Mouse (Mus musculus) forebrain, embryonic 12.5 days (tissue): ENCODE data around the gene Gm20604. TPM values are rescaled to one million over a fixed set of nuclear protein-coding genes. Genes with fewer than 3 reads are reported as not detected.

Experiments used
- ATAC-seq: fragments of 200-750 bp; cut with Nextera tagmentation; 2 replicates; pipeline ENCODE4 v1.8.0; 2017; ENCODE audit warnings: moderate TSS enrichment; ENCODE audit not compliant: low FRiP score
- H3K27ac ChIP-seq: fragments of 300-500 bp; sonication (generic); 2 replicates; pipeline ENCODE4 v1.5.1; 2016; ENCODE audit warnings: mild to moderate bottlenecking
- H3K27me3 ChIP-seq: fragments of 300-500 bp; sonication (generic); 2 replicates; pipeline ENCODE4 v1.6.1; 2016; ENCODE audit warnings: mild to moderate bottlenecking
- H3K36me3 ChIP-seq: fragments of 300-500 bp; sonication (generic); replicated peaks from 2 replicates; pipeline ENCODE4 v1.6.1; 2016; ENCODE audit warnings: mild to moderate bottlenecking
- H3K4me1 ChIP-seq: fragments of 300-500 bp; sonication (generic); 2 replicates; pipeline ENCODE4 v1.6.1; 2016
- H3K4me2 ChIP-seq: fragments of 300-500 bp; sonication (generic); 2 replicates; pipeline ENCODE4 v1.6.1; 2016; ENCODE audit warnings: mild to moderate bottlenecking, moderate library complexity
- H3K4me3 ChIP-seq: fragments of 300-500 bp; sonication (generic); replicated peaks from 2 replicates; pipeline ENCODE4 v1.5.1; 2016; ENCODE audit warnings: mild to moderate bottlenecking
- H3K9ac ChIP-seq: fragments of 300-500 bp; sonication (generic); 2 replicates; pipeline ENCODE4 v1.6.1; 2016; ENCODE audit warnings: mild to moderate bottlenecking
- H3K9me3 ChIP-seq: fragments of 300-500 bp; sonication (generic); 2 replicates; pipeline ENCODE4 v1.6.1; 2016
- WGBS: fragments of 180-500 bp; shearing (Covaris S2); methylation state at CpG from one replicate; pipeline ENCODE4 v1.1.7; 2016; 5-methylcytosine and 5-hydroxymethylcytosine counted together
- polyA plus RNA-seq: library from polyadenylated mRNA; unstranded; fragments of >200 nt; fragmentation: Nextera tagmentation; extraction: Ambion mirVana; gene quantifications from 2 replicates; pipeline ENCODE4 v1.2.1, GENCODE M21; 2016

Gene Gm20604
- polyA plus RNA-seq, 1 experiment from 2014 or later, result 32.4 TPM

DNA sequence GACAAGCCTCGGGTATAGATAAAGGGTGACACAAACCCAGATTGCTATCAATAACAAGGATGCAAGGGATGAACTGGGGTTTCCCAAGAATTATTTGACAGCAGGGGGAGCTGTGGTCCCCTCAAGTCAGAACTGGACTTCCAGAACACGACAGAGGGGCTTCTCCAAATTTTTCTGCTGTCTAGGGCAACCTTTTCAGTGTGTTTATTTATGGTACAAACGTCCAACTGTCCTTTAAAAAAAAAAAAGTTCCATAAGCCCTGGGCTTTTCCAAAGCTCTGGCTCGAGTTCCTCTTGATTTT lies 55.4 kb downstream of the Gm20604 start:
- Histone ChIP-seq H3K36me3 (no peaks in the 10 kb centered on the region), H3K9ac (peak overlapping the region; percentile 83), H3K27ac (peak overlapping the region; percentile 71), H3K9me3 (no peaks in the 10 kb centered on the region), H3K4me1 (peaks cover 63% of the 10 kb centered on the region), H3K27me3 (peaks cover 13% of the 10 kb centered on the region; the same call in 1 of the 2 replicates), H3K4me2 (peak overlapping the region; percentile 91), H3K4me3 (peak overlapping the region; percentile 82)
- WGBS, result 5% methylated on average over 4 of the region's 4 CpGs
- no peak for ATAC-seq

DNA sequence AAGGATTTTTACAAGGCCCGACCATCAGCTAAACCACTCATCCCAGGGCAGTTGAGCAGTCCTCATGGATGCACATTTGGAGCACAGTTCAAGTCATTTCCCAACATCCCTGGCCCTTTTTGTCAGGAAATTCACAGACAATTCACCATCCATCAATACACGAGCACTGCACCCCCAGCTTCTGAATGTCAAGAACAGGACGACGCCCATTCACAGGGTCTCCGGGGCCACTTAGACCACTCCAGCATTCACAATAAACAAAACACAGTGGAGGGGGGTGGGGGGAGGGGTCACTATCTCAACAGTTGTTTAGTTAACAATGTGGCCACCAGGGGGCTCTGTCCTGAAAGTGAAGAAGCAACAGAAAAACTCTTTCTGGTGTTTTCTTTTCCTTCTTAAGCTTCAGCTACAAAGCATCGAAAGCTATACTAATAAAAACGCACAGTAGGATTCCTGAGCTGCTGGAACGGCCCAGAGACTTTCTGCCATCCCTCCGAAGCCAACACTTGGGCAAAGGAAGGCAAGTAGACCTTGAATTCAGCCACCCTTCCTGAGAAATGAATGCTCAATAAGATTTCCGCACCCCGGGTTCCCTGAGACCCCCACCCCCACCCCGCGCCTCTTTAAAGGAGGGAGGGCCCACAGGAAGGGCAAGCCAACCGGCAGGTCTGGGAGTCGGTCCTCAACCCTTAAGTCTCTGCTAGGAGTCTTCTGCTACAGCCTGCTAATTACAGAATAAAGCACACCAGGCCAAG lies 55.9 kb downstream of the Gm20604 start:
- H3K4me3 ChIP-seq, result peak overlapping the region; percentile 82
- H3K9ac ChIP-seq, result no peak overlapping the region; the same call in 1 of the 2 replicates
- H3K27ac ChIP-seq, result peak overlapping the region; percentile 71
- H3K27me3 ChIP-seq, result 0 out of 2 replicates have a peak, but pooled peaks cover 9% of the 10 kb centered on the region
- no peaks in the 10 kb centered on the region for H3K9me3 ChIP-seq
- no peaks in the 10 kb centered on the region for H3K36me3 ChIP-seq
- peak overlapping the region; percentile 91 for H3K4me2 ChIP-seq
- ATAC-seq, result no peak
- 4% methylated on average over 15 of the region's 15 CpGs for WGBS
- peaks cover 68% of the 10 kb centered on the region for H3K4me1 ChIP-seq

- H3K27ac ChIP-seq, result no peak overlapping the region
- H3K4me2 ChIP-seq, result 0 out of 2 replicates have a peak overlapping the region, but pooled peaks have one; percentile 91
- no peak overlapping the region for H3K9ac ChIP-seq
- H3K4me1 ChIP-seq, result peaks cover 76% of the 10 kb centered on the region
- no peaks in the 10 kb centered on the region for H3K9me3 ChIP-seq
- no peak overlapping the region for H3K4me3 ChIP-seq
- H3K36me3 ChIP-seq, result no peaks in the 10 kb centered on the region
- 0 out of 2 replicates have a peak, but pooled peaks cover 4% of the 10 kb centered on the region for H3K27me3 ChIP-seq
- 92% methylated on average over 5 of the region's 5 CpGs for WGBS
- no peak for ATAC-seq
Measured at GRCm38 (mm10) chr12:102701691-102702207, 56.7 kb downstream of the Gm20604 start.

DNA sequence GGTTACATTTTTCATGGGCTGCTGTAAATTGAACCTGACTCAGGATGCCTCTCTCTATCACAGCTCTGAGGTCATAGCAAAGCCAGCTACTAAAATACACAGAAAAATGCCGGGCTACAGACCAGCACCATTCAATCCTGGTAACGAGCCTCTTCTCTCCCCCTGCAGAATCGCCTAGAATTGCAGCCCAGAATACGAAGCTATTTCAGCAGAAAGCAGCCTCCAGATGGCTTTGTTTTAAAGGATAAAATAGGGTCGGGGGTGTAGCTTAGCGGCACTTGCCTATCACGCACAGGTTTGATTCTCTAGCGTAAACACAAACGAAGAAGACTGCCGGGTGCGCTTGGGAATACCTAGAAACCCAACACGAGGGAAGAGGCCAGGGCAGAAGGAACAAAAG lies 58.0 kb downstream of the Gm20604 start:
- Histone ChIP-seq H3K36me3 (no peaks in the 10 kb centered on the region), H3K9me3 (no peaks in the 10 kb centered on the region), H3K4me3 (no peak overlapping the region), H3K4me1 (peaks cover 80% of the 10 kb centered on the region), H3K27ac (no peak overlapping the region), H3K27me3 (no peaks in the 10 kb centered on the region), H3K9ac (no peak overlapping the region), H3K4me2 (no peak overlapping the region)
- ATAC-seq, result no peak
- 50% methylated on average over 12 of the region's 12 CpGs for WGBS

DNA sequence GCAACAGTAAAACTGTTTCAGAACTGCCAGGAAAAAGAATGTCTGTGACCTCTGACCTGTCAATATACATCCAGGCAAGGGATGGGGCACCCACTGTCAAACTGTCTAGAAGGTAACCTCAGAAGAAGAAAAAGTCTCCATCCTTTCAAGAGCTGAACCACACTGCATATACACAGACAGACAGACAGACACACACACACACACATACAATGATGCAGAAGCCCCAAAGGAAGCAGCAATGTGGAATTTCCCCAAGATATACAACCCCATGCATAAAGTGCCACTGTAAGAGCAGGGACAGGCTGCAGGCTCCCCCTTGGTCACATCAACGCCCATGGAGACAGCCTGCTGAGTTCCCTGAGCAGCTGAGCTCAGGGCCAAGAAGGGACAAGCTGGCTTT lies 59.3 kb downstream of the Gm20604 start:
- H3K4me2 ChIP-seq, result no peak overlapping the region; the same call in 1 of the 2 replicates
- no peak for ATAC-seq
- H3K4me3 ChIP-seq, result no peak overlapping the region
- no peaks in the 10 kb centered on the region for H3K36me3 ChIP-seq
- peak overlapping the region; percentile 88 for H3K27ac ChIP-seq
- H3K9ac ChIP-seq, result peak overlapping the region; percentile 26; the same call in 1 of the 2 replicates
- no peaks in the 10 kb centered on the region for H3K27me3 ChIP-seq
- H3K9me3 ChIP-seq, result no peaks in the 10 kb centered on the region
- peaks cover 83% of the 10 kb centered on the region for H3K4me1 ChIP-seq
- 21% methylated on average over 1 of the region's 1 CpGs for WGBS

DNA sequence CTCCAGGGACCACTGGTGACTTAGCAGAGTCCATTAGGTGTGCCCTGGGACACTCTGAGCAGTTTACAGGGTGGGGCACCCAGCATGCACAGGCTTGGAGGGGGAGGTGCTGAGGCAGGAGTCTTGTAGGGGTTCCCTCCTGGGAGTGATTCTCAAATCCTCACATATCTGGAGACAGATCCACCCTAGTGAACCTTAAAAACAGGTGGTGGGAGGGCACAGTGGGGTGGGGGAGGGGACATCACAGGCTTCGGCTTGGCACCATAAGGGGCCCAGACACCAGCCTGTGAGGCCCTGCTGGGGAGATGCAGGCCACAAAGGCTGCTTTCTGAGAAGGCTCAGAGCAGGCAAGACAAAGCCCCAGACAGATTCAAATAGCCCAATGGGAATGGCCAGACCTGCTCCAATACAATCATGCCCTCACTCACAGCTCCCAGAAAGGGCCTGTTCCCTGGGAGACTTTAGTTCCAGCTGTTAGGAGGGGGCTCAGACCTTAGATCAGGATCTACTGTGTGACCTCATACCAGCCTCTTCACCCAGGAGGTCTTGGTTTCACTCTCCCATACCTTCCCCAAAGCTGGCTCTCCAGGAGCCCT lies 60.3 kb downstream of the Gm20604 start:
- WGBS, result 0% methylated on average over 1 of the region's 1 CpGs
- Histone ChIP-seq H3K4me2 (peak overlapping the region; percentile 13), H3K36me3 (no peaks in the 10 kb centered on the region), H3K4me3 (no peak overlapping the region), H3K27me3 (no peaks in the 10 kb centered on the region), H3K27ac (peak overlapping the region; percentile 88), H3K4me1 (peaks cover 73% of the 10 kb centered on the region), H3K9ac (peak overlapping the region; percentile 44), H3K9me3 (no peaks in the 10 kb centered on the region)
- peak; percentile 68 for ATAC-seq

DNA sequence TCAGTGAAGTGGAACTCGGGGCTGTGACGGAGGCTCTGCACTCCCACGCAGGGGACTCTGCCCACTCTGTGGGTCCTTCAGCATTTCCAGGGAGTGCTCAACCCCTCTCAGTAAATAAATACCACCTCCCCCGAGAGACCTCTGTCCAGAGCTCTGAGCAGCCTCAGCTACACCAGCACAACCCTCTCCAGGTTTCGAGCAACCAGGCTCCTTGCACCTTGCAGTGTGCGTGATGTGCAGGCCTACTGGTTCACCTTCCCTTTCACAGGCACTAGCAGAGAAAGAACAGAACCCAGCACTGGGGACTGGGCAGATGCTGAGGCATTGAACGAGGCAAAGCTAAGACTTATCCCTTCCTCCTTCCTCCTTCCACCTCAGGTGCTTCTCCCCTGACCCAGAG lies 61.1 kb downstream of the Gm20604 start:
- 82% methylated on average over 7 of the region's 7 CpGs for WGBS

DNA sequence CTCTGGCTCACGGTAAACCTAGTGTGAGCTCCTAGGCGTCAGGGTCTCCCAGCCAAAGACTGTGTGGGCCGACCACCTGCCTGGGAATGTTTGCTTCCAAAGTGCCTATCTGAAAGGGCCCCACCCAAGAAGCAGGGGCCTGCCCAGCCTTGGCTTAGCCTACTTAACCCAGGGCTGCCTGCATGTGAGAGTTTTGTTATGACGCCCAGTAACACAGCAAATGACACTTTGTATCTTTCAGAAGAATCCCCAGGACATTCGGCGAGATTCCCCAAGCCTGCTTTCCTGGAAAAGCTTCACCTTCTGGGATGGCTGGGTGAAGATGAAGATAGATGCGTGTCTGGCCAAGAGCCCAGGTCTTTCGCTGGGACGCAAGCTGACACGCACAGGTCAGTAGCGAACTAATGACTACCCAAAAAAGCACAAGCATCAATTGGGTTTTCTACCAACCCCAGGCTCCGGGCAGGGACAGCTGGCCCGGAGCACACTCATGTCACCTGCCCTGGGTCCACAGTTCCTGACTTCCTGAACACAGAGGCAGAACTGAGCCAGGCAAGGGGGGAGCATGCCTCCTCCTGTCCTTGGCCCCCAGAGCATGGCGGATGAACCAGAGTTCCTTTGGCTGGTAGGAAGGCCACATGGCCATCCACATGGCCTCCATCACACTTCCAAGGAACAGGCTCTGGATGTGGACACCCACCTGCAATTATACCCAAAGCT lies 61.7 kb downstream of the Gm20604 start:
- Histone ChIP-seq H3K27ac (peak overlapping the region; percentile 88; the same call in 1 of the 2 replicates), H3K4me1 (peaks cover 59% of the 10 kb centered on the region)
- no peak for ATAC-seq

More for the DNA sequence above, 61.1 kb downstream of the Gm20604 start:
- no peaks in the 10 kb centered on the region for H3K27me3 ChIP-seq
- H3K4me1 ChIP-seq, result peaks cover 65% of the 10 kb centered on the region
- no peaks in the 10 kb centered on the region for H3K36me3 ChIP-seq
- no peak overlapping the region for H3K4me3 ChIP-seq
- no peak overlapping the region for H3K4me2 ChIP-seq
- ATAC-seq, result no peak
- H3K27ac ChIP-seq, result peak overlapping the region; percentile 88
- no peak overlapping the region for H3K9ac ChIP-seq
- H3K9me3 ChIP-seq, result no peaks in the 10 kb centered on the region

DNA sequence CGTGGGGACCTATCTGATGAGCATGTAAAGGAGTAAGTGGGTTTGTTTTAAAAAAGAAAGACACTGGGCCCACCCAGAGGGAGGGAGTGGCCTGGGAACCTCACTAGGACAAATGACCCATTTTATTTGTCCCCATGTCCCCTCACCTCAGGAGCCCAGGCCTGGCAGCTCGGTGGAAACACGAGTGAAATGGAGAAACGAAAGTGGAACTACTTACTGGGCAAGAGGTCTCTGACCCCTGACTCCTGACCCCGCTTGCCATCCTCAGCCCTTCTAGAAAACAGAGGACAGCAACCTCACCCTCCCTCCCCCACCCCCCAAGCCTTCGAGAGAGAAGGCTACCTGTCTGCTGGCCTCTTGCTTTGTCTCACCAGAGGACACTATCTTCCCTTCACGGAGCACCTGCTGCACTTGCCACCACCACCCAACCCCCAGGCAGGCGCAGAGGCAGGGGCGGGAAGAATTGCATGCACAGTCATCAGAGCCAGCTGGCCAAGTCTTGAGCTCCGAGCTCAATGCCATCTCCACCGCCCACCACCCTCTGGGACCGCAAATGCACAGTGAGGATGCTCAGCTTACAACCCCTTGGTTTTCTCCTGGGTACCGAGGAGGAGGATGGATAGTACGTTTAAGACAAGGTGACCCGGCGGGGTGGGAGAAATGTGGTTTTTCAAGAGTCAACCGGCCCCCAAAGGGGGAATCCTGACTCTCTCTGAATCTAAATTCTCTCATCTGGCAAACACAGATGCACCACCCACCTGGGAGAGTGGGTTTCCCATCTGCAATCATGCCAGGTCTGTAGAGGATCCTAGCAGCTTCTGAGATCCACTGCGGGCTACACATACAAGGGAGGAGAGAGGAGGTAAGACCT lies 62.9 kb downstream of the Gm20604 start:
- H3K9me3 ChIP-seq, result no peaks in the 10 kb centered on the region
- no peak for ATAC-seq
- H3K27me3 ChIP-seq, result no peaks in the 10 kb centered on the region
- no peak overlapping the region for H3K4me3 ChIP-seq
- H3K9ac ChIP-seq, result 0 out of 2 replicates have a peak overlapping the region, but pooled peaks have one; percentile 12
- peaks cover 57% of the 10 kb centered on the region for H3K4me1 ChIP-seq
- WGBS, result 63% methylated on average over 18 of the region's 18 CpGs
- H3K36me3 ChIP-seq, result no peaks in the 10 kb centered on the region
- H3K27ac ChIP-seq, result no peak overlapping the region
- H3K4me2 ChIP-seq, result no peak overlapping the region

More for the DNA sequence above, 61.7 kb downstream of the Gm20604 start:
- Histone ChIP-seq H3K4me2 (no peak overlapping the region), H3K9ac (no peak overlapping the region), H3K4me3 (no peak overlapping the region), H3K36me3 (no peaks in the 10 kb centered on the region), H3K9me3 (no peaks in the 10 kb centered on the region), H3K27me3 (no peaks in the 10 kb centered on the region)
- 89% methylated on average over 14 of the region's 14 CpGs for WGBS

DNA sequence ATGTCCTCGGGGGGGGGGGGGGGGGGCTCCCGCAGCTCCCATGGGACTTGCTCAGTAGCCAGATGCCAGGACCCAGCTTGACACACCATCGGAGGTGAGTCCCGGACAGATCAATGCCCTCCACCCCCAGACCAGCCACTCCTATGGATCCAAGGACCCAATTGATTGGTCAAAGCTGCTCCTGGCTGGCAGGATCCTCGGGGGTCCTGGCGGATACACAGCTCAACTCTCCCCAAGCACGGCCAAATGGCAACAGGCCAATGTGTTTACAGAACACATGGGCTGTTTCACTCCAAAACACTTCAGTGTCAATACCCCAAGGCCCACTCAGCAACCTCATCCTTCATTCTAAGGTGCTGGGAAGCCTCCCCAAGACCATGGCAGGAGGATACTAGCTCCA lies 66.7 kb downstream of the Gm20604 start:
- Histone ChIP-seq H3K36me3 (no peaks in the 10 kb centered on the region), H3K4me2 (no peak overlapping the region), H3K4me1 (peaks cover 19% of the 10 kb centered on the region), H3K9me3 (no peaks in the 10 kb centered on the region), H3K4me3 (no peak overlapping the region), H3K27ac (no peak overlapping the region), H3K27me3 (no peaks in the 10 kb centered on the region), H3K9ac (no peak overlapping the region)
- 84% methylated on average over 7 of the region's 7 CpGs for WGBS
- ATAC-seq, result no peak
